Mouse (Mus musculus) liver, postnatal 0 days (tissue): ENCODE data around the gene Wdsub1.

Experiments
- CTCF ChIP-seq: sonication (generic); IDR thresholded peaks from 2 replicates; pipeline ENCODE4 v1.5.1; 2016; ENCODE audit warnings: antibody characterized with exemption, low read depth
- EP300 ChIP-seq: IDR thresholded peaks from 2 replicates; pipeline ENCODE4 v1.6.1; 2016; ENCODE audit warnings: antibody characterized with exemption, low read depth, mild to moderate bottlenecking

- no peak for TF ChIP-seq CTCF
- TF ChIP-seq EP300: no peak
Measured at GRCm38 (mm10) chr2:59810039-59810438, 72.4 kb downstream of the Wdsub1 start.
